ENCODE assay signal across 27 mouse cellular contexts in the genomic region with DNA sequence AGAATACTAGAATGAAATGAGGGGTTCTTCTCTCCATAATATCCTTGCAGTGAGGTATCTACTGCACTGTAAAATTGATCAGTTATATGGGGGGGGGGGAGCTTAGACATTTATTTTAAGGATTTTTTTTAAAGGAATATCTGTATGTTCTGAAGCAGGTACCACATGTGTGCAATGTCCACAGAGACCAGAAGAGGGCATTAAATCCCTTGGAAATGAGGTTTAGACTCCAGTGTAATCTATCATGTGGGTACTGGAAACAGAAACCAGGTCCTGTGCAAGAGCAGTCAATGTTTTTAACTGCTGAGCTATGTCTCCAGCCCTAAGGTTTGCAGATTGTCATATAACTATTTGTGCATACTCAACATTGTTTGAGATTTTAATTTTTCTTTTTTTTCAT. TPM values are rescaled to one million over a fixed set of nuclear protein-coding genes. Genes with fewer than 3 reads are reported as not detected.
DNase-seq lines count a peak whose midpoint lies in the region; ATAC-seq and TF ChIP-seq lines count a peak whose summit lies in the region.
"Had no signal": no experiment of that assay in that cellular context is flagged by ENCODE, and none has a peak within 500 bp of the region (broad histone marks: within the 10 kb centered on the region; RNA-seq: fewer than 3 reads in every experiment).

No protein-coding gene starts in this region.

- no peaks in the 10 kb centered on the region for H3K36me3 ChIP-seq in stomach, postnatal 0 days (ENCODE audit: control insufficient read depth, insufficient read depth, low read length)
- H3K36me3 ChIP-seq: heart, embryonic 12.5 days; intestine, embryonic 15.5 days; limb, embryonic 13.5 days; neural tube, embryonic 15.5 days had no signal

- H3K4me1 ChIP-seq in stomach, postnatal 0 days (replicated peaks; ENCODE audit: control insufficient read depth, insufficient read depth) = no peaks in the 10 kb centered on the region
- H3K4me1 ChIP-seq: heart, embryonic 12.5 days; intestine, embryonic 15.5 days; limb, embryonic 13.5 days; megakaryocyte, embryonic 14.5 days; neural tube, embryonic 15.5 days had no signal

- TF ChIP-seq CTCF in stomach, postnatal 0 days (IDR thresholded peaks at IDR 0.05; ENCODE audit: low read depth) = peak; percentile 28; the same call in 1 of the 2 replicates

- H3K4me2 ChIP-seq in stomach, postnatal 0 days (replicated peaks; ENCODE audit: low read depth) = no peak overlapping the region
- H3K4me2 ChIP-seq: heart, embryonic 12.5 days; hindbrain, embryonic 14.5 days; intestine, embryonic 15.5 days; limb, embryonic 13.5 days; neural tube, embryonic 15.5 days had no signal

- no peak for TF ChIP-seq EP300 in stomach, postnatal 0 days (optimal IDR thresholded peaks at IDR 0.05)

- intact Hi-C loops in heart, postnatal 10 days (cut with DNase I) = no loop called here

- DNase-seq in heart, adult 11 months = peak; percentile 6
- DNase-seq in heart, postnatal 10 days = no peak
- DNase-seq in ES-CJ7 (ENCODE audit: low read depth, low spot score) = peak; percentile 35
- DNase-seq in stomach, postnatal 0 days (ENCODE audit: low spot score) = no peak
- DNase-seq in urinary bladder, adult 2 months (ENCODE audit: low spot score) = no peak
- DNase-seq in heart, postnatal 4 days = no peak
- DNase-seq: adrenal gland, postnatal 36 days; cerebellum, adult 8-10 months; kidney, postnatal 4 days; midbrain, embryonic 14.5 days; right cerebral cortex, postnatal 14 days had no signal

- H3K27ac ChIP-seq in stomach, postnatal 0 days (replicated peaks) = no peak overlapping the region
- H3K27ac ChIP-seq: hindbrain, embryonic 14.5 days; intestine, embryonic 15.5 days; limb, embryonic 13.5 days; liver, embryonic 14.5 days; neural tube, embryonic 15.5 days had no signal

- no peak overlapping the region for H3K9ac ChIP-seq in stomach, postnatal 0 days (ENCODE audit: low read length)
- H3K9ac ChIP-seq: heart, embryonic 12.5 days; hindbrain, embryonic 14.5 days; intestine, embryonic 15.5 days; limb, embryonic 13.5 days; liver, embryonic 14.5 days; neural tube, embryonic 15.5 days had no signal

- peak; percentile 61 for ATAC-seq in granulocyte monocyte progenitor cell, adult 5-6 weeks (replicated peaks; ENCODE audit: poor library complexity, severe bottlenecking)
- ATAC-seq in stomach, postnatal 0 days (ENCODE audit: low FRiP score, low TSS enrichment) = no peak
- ATAC-seq in erythroblast, adult 5-6 weeks (replicated peaks; ENCODE audit: low FRiP score, poor library complexity, severe bottlenecking) = no peak
- ATAC-seq: forebrain, embryonic 16.5 days; intestine, embryonic 15.5 days had no signal

- H3K27me3 ChIP-seq in stomach, postnatal 0 days (ENCODE audit: control insufficient read depth, insufficient read depth, low read length) = no peaks in the 10 kb centered on the region
- H3K27me3 ChIP-seq: heart, embryonic 12.5 days; intestine, embryonic 15.5 days; limb, embryonic 13.5 days; neural tube, embryonic 15.5 days had no signal

- H3K4me3 ChIP-seq in stomach, postnatal 0 days (ENCODE audit: low read depth, low read length) = no peak overlapping the region
- H3K4me3 ChIP-seq: heart, embryonic 12.5 days; intestine, embryonic 15.5 days; limb, embryonic 13.5 days; megakaryocyte, embryonic 14.5 days; myocyte; neural tube, embryonic 15.5 days had no signal

- no peaks in the 10 kb centered on the region for H3K9me3 ChIP-seq in stomach, postnatal 0 days (ENCODE audit: control insufficient read depth, low read length)
- H3K9me3 ChIP-seq: heart, embryonic 12.5 days; intestine, embryonic 15.5 days; limb, embryonic 13.5 days; neural tube, embryonic 15.5 days had no signal

RNA-seq across cellular contexts. Expression of a gene that starts 22.5 kb away (rescaled TPM):
- total RNA-seq in heart, postnatal 10 days (2021) = 10 to 100 TPM; 11.7 to 15.3 TPM
- 48.5 and 60.6 TPM in 2 replicates for total RNA-seq in granulocyte monocyte progenitor cell, adult 5-6 weeks (2014; fragmentation: Nextera tagmentation)
- 51.6 and 59.5 TPM in 2 replicates for total RNA-seq in granulocyte monocyte progenitor cell, adult 5-6 weeks (2017)
- 22.7 and 23.4 TPM in 2 replicates for polyA plus RNA-seq in stomach, postnatal 0 days (2015; fragmentation: Nextera tagmentation; extraction: Ambion mirVana)
- polyA plus RNA-seq in urinary bladder, adult 2 months (2012; rRNA removed) = 17.1 and 21.9 TPM in 2 replicates
- 10 to 100 TPM; 14.2 to 15.1 TPM for total RNA-seq in heart, postnatal 4 days (2021)
- 2.5 and 10.2 TPM in 2 replicates for total RNA-seq in erythroblast, adult 5-6 weeks (2015; ENCODE audit: low replicate concordance)
- total RNA-seq in erythroblast, adult 5-6 weeks (2017; ENCODE audit: low replicate concordance) = 8.6 and 12.8 TPM in 2 replicates

RNA-seq across cellular contexts. Expression of a gene that starts 42.0 kb away (rescaled TPM):
- not detected for total RNA-seq in heart, postnatal 10 days (2021)
- total RNA-seq in granulocyte monocyte progenitor cell, adult 5-6 weeks (2014; fragmentation: Nextera tagmentation) = not detected in 2 replicates
- total RNA-seq in granulocyte monocyte progenitor cell, adult 5-6 weeks (2017) = not detected in 2 replicates
- not detected in 2 replicates for polyA plus RNA-seq in stomach, postnatal 0 days (2015; fragmentation: Nextera tagmentation; extraction: Ambion mirVana)
- not detected in 2 replicates for polyA plus RNA-seq in urinary bladder, adult 2 months (2012; rRNA removed)
- total RNA-seq in heart, postnatal 4 days (2021) = not detected
- total RNA-seq in erythroblast, adult 5-6 weeks (2015; ENCODE audit: low replicate concordance) = not detected in 2 replicates
- total RNA-seq in erythroblast, adult 5-6 weeks (2017; ENCODE audit: low replicate concordance) = not detected in 2 replicates
- total RNA-seq: adrenal gland, postnatal 36 days had no signal
- polyA plus RNA-seq: forebrain, embryonic 16.5 days; gonadal fat pad, adult 2 months; heart, embryonic 12.5 days; kidney, embryonic 14.5 days; liver, embryonic 14.5 days; lung, embryonic 16.5 days; myocyte; neural tube, embryonic 15.5 days; spleen, adult 2 months; stomach, embryonic 16.5 days had no signal

Comparison
In these comparisons a context has a peak if more than half of its experiments do, and no peak if none do; other contexts are left out.
1. DNase-seq: peak in heart, adult 11 months (single experiment) and ES-CJ7 (single experiment); none in heart, postnatal 10 days (0 of 2), stomach, postnatal 0 days (single experiment), urinary bladder, adult 2 months (single experiment) and heart, postnatal 4 days (single experiment).